12 mouse cellular contexts compared by ENCODE assay signal in the genomic region with DNA sequence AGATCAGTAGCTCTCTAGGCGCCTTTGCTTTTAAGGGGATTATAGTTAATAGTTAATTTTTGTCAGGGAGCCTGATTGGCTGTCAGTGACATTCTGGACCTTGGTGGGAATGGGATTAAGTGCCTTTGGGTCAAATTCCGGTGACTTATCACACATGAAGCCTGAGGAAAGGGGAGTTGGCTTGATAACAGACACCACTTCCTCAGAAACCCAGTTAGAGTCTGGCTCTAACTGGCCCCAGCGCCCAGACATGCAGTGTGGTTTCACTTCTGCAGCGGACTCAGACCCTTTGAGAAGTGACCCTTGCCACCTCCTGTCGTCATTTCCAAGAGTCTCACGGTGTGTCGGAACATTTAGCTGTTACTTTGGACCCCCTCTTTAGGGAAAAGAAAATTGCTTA. TPM values are rescaled to one million over a fixed set of nuclear protein-coding genes. Genes with fewer than 3 reads are reported as not detected.
DNase-seq lines count a peak whose midpoint lies in the region; ATAC-seq and TF ChIP-seq lines count a peak whose summit lies in the region.
"Had no signal": no experiment of that assay in that cellular context is flagged by ENCODE, and none has a peak within 500 bp of the region (broad histone marks: within the 10 kb centered on the region; RNA-seq: fewer than 3 reads in every experiment).

No protein-coding gene starts in this region.

- peaks cover 29% of the 10 kb centered on the region for H3K4me1 ChIP-seq in erythroblast, embryonic 14.5 days (ENCODE audit: control insufficient read depth)
- H3K4me1 ChIP-seq in CH12.LX (ENCODE audit: control insufficient read depth in 1 of 2, insufficient read depth in 2 of 2) = peaks cover 0 to 10% of the 10 kb centered on the region in 2 experiments; a peak in 1 of 4 replicates
- peaks cover 21% of the 10 kb centered on the region for H3K4me1 ChIP-seq in liver, embryonic 16.5 days (ENCODE audit: control insufficient read depth, low read depth, low read length)
- no peaks in the 10 kb centered on the region for H3K4me1 ChIP-seq in forebrain, embryonic 16.5 days (replicated peaks; ENCODE audit: control insufficient read depth, insufficient read depth, low read length)
- H3K4me1 ChIP-seq: embryonic facial prominence, embryonic 12.5 days; hindbrain, embryonic 15.5 days had no signal

- no peak for TF ChIP-seq RAD21 in CH12.LX (IDR thresholded peaks at IDR 0.05; ENCODE audit: low read depth, low read length)

- no peak for TF ChIP-seq POLR2A in CH12.LX (IDR thresholded peaks at IDR 0.05; ENCODE audit: low read depth, low read length)

- ATAC-seq in erythroblast, adult 5-6 weeks (replicated peaks; ENCODE audit: low FRiP score, poor library complexity, severe bottlenecking) = no peak; the same call in 1 of the 2 replicates
- peak; percentile 47 for ATAC-seq in liver, embryonic 16.5 days (ENCODE audit: low read depth)
- no peak for ATAC-seq in forebrain, embryonic 16.5 days

- no peak for TF ChIP-seq CTCF in CH12.LX (conservative IDR thresholded peaks at IDR 0.05 in 1 of 2, IDR thresholded peaks at IDR 0.05 in 1 of 2; ENCODE audit: low read depth in 2 of 2, low read length in 2 of 2)

- peaks cover 78% of the 10 kb centered on the region for H3K36me3 ChIP-seq in erythroblast, embryonic 14.5 days (ENCODE audit: control insufficient read depth)
- peaks cover 32 to 73% of the 10 kb centered on the region in 2 experiments for H3K36me3 ChIP-seq in CH12.LX (replicated peaks in 1 of 2; ENCODE audit: control insufficient read depth in 1 of 2, insufficient read depth in 1 of 2, low read length in 1 of 2)
- peaks cover 27% of the 10 kb centered on the region for H3K36me3 ChIP-seq in liver, embryonic 16.5 days (ENCODE audit: control insufficient read depth, insufficient read depth)
- no peaks in the 10 kb centered on the region; the same call in 1 of the 2 replicates for H3K36me3 ChIP-seq in forebrain, embryonic 16.5 days (ENCODE audit: control insufficient read depth, insufficient read depth)
- H3K36me3 ChIP-seq: hindbrain, embryonic 15.5 days had no signal

- no peak overlapping the region for H3K4me2 ChIP-seq in CH12.LX (ENCODE audit: insufficient read depth, low read depth, poor library complexity, severe bottlenecking)
- H3K4me2 ChIP-seq in liver, embryonic 16.5 days (ENCODE audit: low read depth, low read length) = peak overlapping the region; percentile 44
- no peak overlapping the region for H3K4me2 ChIP-seq in forebrain, embryonic 16.5 days (ENCODE audit: low read length)
- H3K4me2 ChIP-seq: embryonic facial prominence, embryonic 12.5 days; hindbrain, embryonic 15.5 days had no signal

- 10% methylated on average over 7 of the region's 7 CpGs for WGBS in liver, embryonic 16.5 days (ENCODE audit: insufficient replicate concordance)
- WGBS in forebrain, embryonic 16.5 days = 88% methylated on average over 7 of the region's 7 CpGs

- dilution Hi-C loops in CH12.LX (cut with MboI; ENCODE audit: extremely low pct_ligation_motif_present, extremely low pct_unique_long_range_greater_than_20kb, low sequenced_read_pairs) = no loop called here

- H3K9me3 ChIP-seq in erythroblast, embryonic 14.5 days (ENCODE audit: control insufficient read depth, low read length) = no peaks in the 10 kb centered on the region
- no peaks in the 10 kb centered on the region for H3K9me3 ChIP-seq in CH12.LX (replicated peaks; ENCODE audit: low read length)
- H3K9me3 ChIP-seq in liver, embryonic 16.5 days (replicated peaks; ENCODE audit: control insufficient read depth, low read length) = no peaks in the 10 kb centered on the region
- H3K9me3 ChIP-seq in forebrain, embryonic 16.5 days (ENCODE audit: control insufficient read depth, low read length) = no peaks in the 10 kb centered on the region
- H3K9me3 ChIP-seq: embryonic facial prominence, embryonic 12.5 days; hindbrain, embryonic 15.5 days had no signal

- DNase-seq in CH12.LX (ENCODE audit: extremely low read depth) (no peak), adipocyte (ENCODE audit: low spot score) (no peak)
- peak; percentile 61 for DNase-seq in kidney, adult 11 months
- DNase-seq in ovary, postnatal 14 days (ENCODE audit: low spot score) = no peak
- DNase-seq: right cerebral cortex, postnatal 14 days had no signal

- TF ChIP-seq EP300 in CH12.LX (IDR thresholded peaks at IDR 0.05; ENCODE audit: low read length) = no peak

- H3K4me3 ChIP-seq in erythroblast, embryonic 14.5 days (replicated peaks) = peak overlapping the region; percentile 5
- no peak overlapping the region for H3K4me3 ChIP-seq in CH12.LX (replicated peaks in 1 of 3; ENCODE audit: low read depth in 2 of 3, low read length in 2 of 3, poor library complexity in 1 of 3)
- peak overlapping the region; percentile 26 for H3K4me3 ChIP-seq in liver, embryonic 16.5 days (ENCODE audit: low read depth, low read length)
- H3K4me3 ChIP-seq in forebrain, embryonic 16.5 days (replicated peaks; ENCODE audit: low read length) = no peak overlapping the region
- H3K4me3 ChIP-seq: embryonic facial prominence, embryonic 12.5 days; hindbrain, embryonic 15.5 days had no signal

- no peaks in the 10 kb centered on the region for H3K27me3 ChIP-seq in erythroblast, embryonic 14.5 days (ENCODE audit: control insufficient read depth)
- H3K27me3 ChIP-seq in CH12.LX (replicated peaks) = no peaks in the 10 kb centered on the region
- no peaks in the 10 kb centered on the region for H3K27me3 ChIP-seq in liver, embryonic 16.5 days (ENCODE audit: control insufficient read depth, insufficient read depth, low read depth, low read length)
- H3K27me3 ChIP-seq in forebrain, embryonic 16.5 days (replicated peaks; ENCODE audit: control insufficient read depth, insufficient read depth, low read length) = no peaks in the 10 kb centered on the region
- H3K27me3 ChIP-seq: embryonic facial prominence, embryonic 12.5 days; hindbrain, embryonic 15.5 days had no signal

- no peak overlapping the region for H3K9ac ChIP-seq in CH12.LX (ENCODE audit: insufficient read depth, low read depth)
- H3K9ac ChIP-seq in liver, embryonic 16.5 days (ENCODE audit: low read depth, low read length) = 0 out of 2 replicates have a peak overlapping the region, but pooled peaks have one; percentile 9
- H3K9ac ChIP-seq in forebrain, embryonic 16.5 days (replicated peaks; ENCODE audit: low read depth, low read length) = no peak overlapping the region
- H3K9ac ChIP-seq: embryonic facial prominence, embryonic 12.5 days; hindbrain, embryonic 15.5 days had no signal

- H3K79me2 ChIP-seq in CH12.LX (replicated peaks; ENCODE audit: control insufficient read depth, extremely low read depth, insufficient read depth, poor library complexity, severe bottlenecking) = no peaks in the 10 kb centered on the region

- no peak overlapping the region for H3K27ac ChIP-seq in CH12.LX (ENCODE audit: insufficient read depth, low read depth)
- peak overlapping the region; percentile 35; the same call in 1 of the 2 replicates for H3K27ac ChIP-seq in liver, embryonic 16.5 days (ENCODE audit: low read length)
- no peak overlapping the region for H3K27ac ChIP-seq in forebrain, embryonic 16.5 days (ENCODE audit: low read length)
- H3K27ac ChIP-seq: embryonic facial prominence, embryonic 12.5 days; hindbrain, embryonic 15.5 days had no signal

- in situ Hi-C loops in CH12.LX (cut with MboI; ENCODE audit: low pct_ligation_motif_present, low pct_unique_long_range_greater_than_20kb, low sequenced_read_pairs) = no loop called here

RNA-seq across cellular contexts. Expression of a gene that starts 8.4 kb away (rescaled TPM):
- polyA plus RNA-seq in erythroblast, embryonic 14.5 days (2012) = 1.1 and 2.0 TPM in 2 replicates
- 28.2 and 32.1 TPM in 2 replicates for total RNA-seq in erythroblast, adult 5-6 weeks (2015; ENCODE audit: low replicate concordance)
- total RNA-seq in erythroblast, adult 5-6 weeks (2017; ENCODE audit: low replicate concordance) = 31.6 and 34.2 TPM in 2 replicates
- total RNA-seq in CH12.LX (2012; rRNA removed) (30.0 and 30.6 TPM in 2 replicates), CH12.LX (2014; rRNA removed) (59.4 and 61.6 TPM in 2 replicates)
- polyA plus RNA-seq in CH12.LX (2012; ENCODE audit: insufficient read length, low read depth) = 32.6 TPM in 2 replicates
- 41.5 and 42.2 TPM in 2 replicates for polyA plus RNA-seq in liver, embryonic 16.5 days (2015; fragmentation: Nextera tagmentation; extraction: Ambion mirVana)
- 49.1 and 54.5 TPM in 2 replicates for polyA plus RNA-seq in forebrain, embryonic 16.5 days (2015; fragmentation: Nextera tagmentation; extraction: Ambion mirVana)

RNA-seq across cellular contexts. Expression of a gene that starts 8.5 kb away (rescaled TPM):
- polyA plus RNA-seq in erythroblast, embryonic 14.5 days (2012) = 1.3 and 1.7 TPM in 2 replicates
- 44.0 and 47.2 TPM in 2 replicates for total RNA-seq in erythroblast, adult 5-6 weeks (2015; ENCODE audit: low replicate concordance)
- total RNA-seq in erythroblast, adult 5-6 weeks (2017; ENCODE audit: low replicate concordance) = 30.6 and 42.7 TPM in 2 replicates
- total RNA-seq in CH12.LX (2012; rRNA removed) = 25.2 and 29.3 TPM in 2 replicates
- total RNA-seq in CH12.LX (2014; rRNA removed) = 18.6 and 26.9 TPM in 2 replicates
- polyA plus RNA-seq in CH12.LX (2012; ENCODE audit: insufficient read length, low read depth) = 44.2 and 50.4 TPM in 2 replicates
- 6.6 and 7.0 TPM in 2 replicates for polyA plus RNA-seq in liver, embryonic 16.5 days (2015; fragmentation: Nextera tagmentation; extraction: Ambion mirVana)
- 19.7 and 21.8 TPM in 2 replicates for polyA plus RNA-seq in forebrain, embryonic 16.5 days (2015; fragmentation: Nextera tagmentation; extraction: Ambion mirVana)

RNA-seq across cellular contexts. Expression of a gene that starts 14.6 kb away (rescaled TPM):
- 0.03 TPM in 1 of 2 replicates, not detected in the other for polyA plus RNA-seq in erythroblast, embryonic 14.5 days (2012)
- total RNA-seq in erythroblast, adult 5-6 weeks (2015; ENCODE audit: low replicate concordance) = not detected in 2 replicates
- not detected in 2 replicates for total RNA-seq in erythroblast, adult 5-6 weeks (2017; ENCODE audit: low replicate concordance)
- total RNA-seq in CH12.LX (2012; rRNA removed) (0.13 TPM in 1 of 2 replicates, not detected in the other), CH12.LX (2014; rRNA removed) (0.21 TPM in 1 of 2 replicates, not detected in the other)
- 0.23 and 0.70 TPM in 2 replicates for polyA plus RNA-seq in CH12.LX (2012; ENCODE audit: insufficient read length, low read depth)
- polyA plus RNA-seq in liver, embryonic 16.5 days (2015; fragmentation: Nextera tagmentation; extraction: Ambion mirVana) = 2.5 and 4.3 TPM in 2 replicates
- polyA plus RNA-seq in forebrain, embryonic 16.5 days (2015; fragmentation: Nextera tagmentation; extraction: Ambion mirVana) = 0.29 and 0.43 TPM in 2 replicates
- total RNA-seq: megakaryocyte-erythroid progenitor cell, adult 5-6 weeks had no signal

RNA-seq across cellular contexts. Expression of a gene that starts 33.1 kb away (rescaled TPM):
- polyA plus RNA-seq in erythroblast, embryonic 14.5 days (2012) = 34.5 and 96.9 TPM in 2 replicates
- total RNA-seq in erythroblast, adult 5-6 weeks (2015; ENCODE audit: low replicate concordance) = 503 and 549 TPM in 2 replicates
- 671 and 837 TPM in 2 replicates for total RNA-seq in erythroblast, adult 5-6 weeks (2017; ENCODE audit: low replicate concordance)
- total RNA-seq in CH12.LX (2012; rRNA removed) (not detected in 2 replicates), CH12.LX (2014; rRNA removed) (not detected in 2 replicates)
- not detected in 2 replicates for polyA plus RNA-seq in CH12.LX (2012; ENCODE audit: insufficient read length, low read depth)
- 193 and 203 TPM in 2 replicates for polyA plus RNA-seq in liver, embryonic 16.5 days (2015; fragmentation: Nextera tagmentation; extraction: Ambion mirVana)
- 2.0 and 2.5 TPM in 2 replicates for polyA plus RNA-seq in forebrain, embryonic 16.5 days (2015; fragmentation: Nextera tagmentation; extraction: Ambion mirVana)

RNA-seq across cellular contexts. Expression of a gene that starts 36.5 kb away (rescaled TPM):
- 1.5 and 1.6 TPM in 2 replicates for polyA plus RNA-seq in erythroblast, embryonic 14.5 days (2012)
- 56.8 and 60.7 TPM in 2 replicates for total RNA-seq in erythroblast, adult 5-6 weeks (2015; ENCODE audit: low replicate concordance)
- 32.9 and 47.0 TPM in 2 replicates for total RNA-seq in erythroblast, adult 5-6 weeks (2017; ENCODE audit: low replicate concordance)
- total RNA-seq in CH12.LX (2012; rRNA removed) (0.21 and 0.34 TPM in 2 replicates), CH12.LX (2014; rRNA removed) (not detected in 2 replicates)
- 0.09 TPM in 1 of 2 replicates, not detected in the other for polyA plus RNA-seq in CH12.LX (2012; ENCODE audit: insufficient read length, low read depth)
- 4.2 and 4.3 TPM in 2 replicates for polyA plus RNA-seq in liver, embryonic 16.5 days (2015; fragmentation: Nextera tagmentation; extraction: Ambion mirVana)
- polyA plus RNA-seq in forebrain, embryonic 16.5 days (2015; fragmentation: Nextera tagmentation; extraction: Ambion mirVana) = 0.19 TPM in 1 of 2 replicates, not detected in the other
- polyA plus RNA-seq: hindbrain, embryonic 15.5 days had no signal

Comparison
In these comparisons a context has a peak if more than half of its experiments do, and no peak if none do; other contexts are left out.
1. H3K4me3 ChIP-seq: peak in erythroblast, embryonic 14.5 days (single experiment) and liver, embryonic 16.5 days (single experiment); none in CH12.LX (0 of 3) and forebrain, embryonic 16.5 days (single experiment).
2. RNA of a gene that starts 8.4 kb away (polyA plus RNA-seq): 49.1 to 54.5 TPM in forebrain, embryonic 16.5 days, 41.5 to 42.2 TPM in liver, embryonic 16.5 days and 32.6 TPM in CH12.LX; 1.1 to 2.0 TPM in erythroblast, embryonic 14.5 days; every median in the first group is over 10 times any median in the second.